Mouse (Mus musculus): ENCODE results near the gene Otub1. TPM values are rescaled to one million over a fixed set of nuclear protein-coding genes. Genes with fewer than 3 reads are reported as not detected.

The Otub1 gene
- polyA plus RNA-seq (2014; fragmentation: Nextera tagmentation; extraction: Ambion mirVana): 262 TPM in 2 replicates

DNA sequence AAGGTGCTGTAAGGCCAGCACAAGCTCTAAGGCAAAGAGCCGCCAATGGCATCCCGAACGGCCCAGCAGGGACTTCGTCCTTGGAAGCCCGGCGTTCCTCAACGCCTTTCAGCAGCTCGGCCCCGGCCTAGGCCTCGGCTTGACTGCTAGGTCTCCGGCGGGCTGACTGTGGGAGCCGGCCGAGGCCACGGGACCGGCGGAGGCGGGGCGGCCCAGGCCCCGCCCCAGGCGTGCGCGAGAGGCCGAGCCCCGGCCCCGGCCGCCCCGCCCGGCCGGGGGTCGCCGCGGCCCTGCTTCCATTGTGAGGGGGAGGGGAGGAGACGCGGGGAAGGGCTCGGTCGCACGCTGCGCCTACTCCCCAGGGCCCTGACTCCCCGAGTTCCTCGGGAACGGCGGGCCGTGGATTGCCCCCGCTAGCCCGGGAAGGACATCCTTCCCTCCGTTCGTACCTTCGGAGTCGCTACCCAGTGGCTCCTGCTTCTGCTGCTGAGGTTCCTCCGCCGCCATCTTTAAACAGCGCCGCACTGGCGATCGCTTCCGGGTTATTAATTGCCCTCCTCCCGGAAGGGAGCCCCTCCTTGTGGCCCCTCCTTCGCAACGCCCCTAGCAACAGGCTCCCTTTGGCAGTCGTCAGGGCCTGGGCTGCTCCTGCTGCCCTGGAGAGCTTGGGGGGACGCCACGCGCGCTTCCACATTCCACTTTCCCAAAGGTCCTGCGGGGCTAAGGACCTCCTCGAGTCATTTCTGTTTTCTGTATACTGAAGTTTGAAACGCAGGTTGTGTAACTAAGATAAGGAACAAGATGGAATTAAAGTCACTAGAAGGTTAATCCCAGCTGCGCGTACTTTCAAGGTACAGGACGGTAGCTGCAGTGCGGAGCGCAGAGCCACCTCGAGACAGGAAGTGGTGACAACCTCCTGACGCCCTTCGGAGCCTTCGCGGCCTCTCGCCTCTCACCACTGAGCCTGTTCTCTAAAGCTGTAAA, at the start of gene Otub1:
Otub1 (minus strand) TSS at position 564 of the 984 bp plus-strand sequence.
- peak within 1 kb of the TSS; percentile 93 for H3K4me2 ChIP-seq (ENCODE audit: low read length)

GRCm38 (mm10) chr19:7246021-7246420, 39.9 kb upstream of the Otub1 start:
- no peak for DNase-seq (ENCODE audit: low spot score)
- Histone ChIP-seq H3K4me2 (ENCODE audit: low read length) (no peak overlapping the region), H3K9ac (ENCODE audit: low read length) (no peak overlapping the region), H3K27ac (ENCODE audit: low read depth, low read length) (no peak overlapping the region), H3K27me3 (replicated peaks; ENCODE audit: control insufficient read depth, insufficient read depth, low read length) (no peaks in the 10 kb centered on the region), H3K9me3 (replicated peaks; ENCODE audit: control insufficient read depth, low read length) (no peaks in the 10 kb centered on the region), H3K4me1 (ENCODE audit: control insufficient read depth, insufficient read depth, low read length) (no peaks in the 10 kb centered on the region), H3K4me3 (ENCODE audit: low read depth, low read length) (no peak overlapping the region), H3K36me3 (ENCODE audit: control insufficient read depth, insufficient read depth, low read length) (no peaks in the 10 kb centered on the region)
- ATAC-seq: no peak
- WGBS: 88% methylated on average over 3 of the region's 3 CpGs

More for the DNA sequence above, at the start of gene Otub1:
- DNase-seq (ENCODE audit: low spot score): peak; percentile 97
- H3K9ac ChIP-seq (ENCODE audit: low read length): peak within 1 kb of the TSS; percentile 87
- whole genome bisulfite sequencing: under 1% methylated on average over 78 of the region's 79 CpGs
- no peaks in the 10 kb centered on the region for H3K9me3 ChIP-seq (replicated peaks; ENCODE audit: control insufficient read depth, low read length)
- H3K36me3 ChIP-seq (ENCODE audit: control insufficient read depth, insufficient read depth, low read length): peaks cover 32% of the 10 kb centered on the region
- peak; percentile 99 for ATAC-seq
- no peaks in the 10 kb centered on the region for H3K27me3 ChIP-seq (replicated peaks; ENCODE audit: control insufficient read depth, insufficient read depth, low read length)
- peaks cover 12% of the 10 kb centered on the region for H3K4me1 ChIP-seq (ENCODE audit: control insufficient read depth, insufficient read depth, low read length)
- peak within 1 kb of the TSS; percentile 95 for H3K27ac ChIP-seq (ENCODE audit: low read depth, low read length)
- H3K4me3 ChIP-seq (ENCODE audit: low read depth, low read length): peak within 1 kb of the TSS; percentile 90

- H3K4me1 ChIP-seq (ENCODE audit: control insufficient read depth, insufficient read depth, low read length): peaks cover 7% of the 10 kb centered on the region
- WGBS: under 1% methylated on average over 79 of the region's 80 CpGs
- H3K36me3 ChIP-seq (ENCODE audit: control insufficient read depth, insufficient read depth, low read length): 0 out of 2 replicates have a peak, but pooled peaks cover 6% of the 10 kb centered on the region
- H3K9me3 ChIP-seq (replicated peaks; ENCODE audit: control insufficient read depth, low read length): no peaks in the 10 kb centered on the region
- peak within 1 kb of the TSS; percentile 84 for H3K9ac ChIP-seq (ENCODE audit: low read length)
- peak within 1 kb of the TSS; percentile 82 for H3K27ac ChIP-seq (ENCODE audit: low read depth, low read length)
- ATAC-seq (peak; percentile 98), DNase-seq (ENCODE audit: low spot score) (peak; percentile 98)
- peak within 1 kb of the TSS; percentile 94 for H3K4me2 ChIP-seq (ENCODE audit: low read length)
- no peaks in the 10 kb centered on the region for H3K27me3 ChIP-seq (replicated peaks; ENCODE audit: control insufficient read depth, insufficient read depth, low read length)
- peak within 1 kb of the TSS; percentile 70 for H3K4me3 ChIP-seq (ENCODE audit: low read depth, low read length)
These were observed 34.9 kb upstream of the Otub1 start, which contains the start of gene Naa40 for GRCm38 (mm10) chr19:7240782-7241690. Gene Naa40 (minus strand): TSS chr19:7241183.

GRCm38 (mm10) chr19:7240291-7240690, 34.2 kb upstream of the Otub1 start:
- 0 out of 2 replicates have a peak, but pooled peaks cover 6% of the 10 kb centered on the region for H3K36me3 ChIP-seq (ENCODE audit: control insufficient read depth, insufficient read depth, low read length)
- H3K4me2 ChIP-seq (ENCODE audit: low read length): peak overlapping the region; percentile 94
- DNase-seq (ENCODE audit: low spot score) (no peak), ATAC-seq (peak; percentile 8; the same call in 1 of the 2 replicates)
- peak overlapping the region; percentile 70 for H3K4me3 ChIP-seq (ENCODE audit: low read depth, low read length)
- peaks cover 7% of the 10 kb centered on the region for H3K4me1 ChIP-seq (ENCODE audit: control insufficient read depth, insufficient read depth, low read length)
- H3K27ac ChIP-seq (ENCODE audit: low read depth, low read length): peak overlapping the region; percentile 82; the same call in 1 of the 2 replicates
- H3K9ac ChIP-seq (ENCODE audit: low read length): peak overlapping the region; percentile 84
- H3K9me3 ChIP-seq (replicated peaks; ENCODE audit: control insufficient read depth, low read length): no peaks in the 10 kb centered on the region
- WGBS: 3% methylated on average over 13 of the region's 13 CpGs
- no peaks in the 10 kb centered on the region for H3K27me3 ChIP-seq (replicated peaks; ENCODE audit: control insufficient read depth, insufficient read depth, low read length)

DNA sequence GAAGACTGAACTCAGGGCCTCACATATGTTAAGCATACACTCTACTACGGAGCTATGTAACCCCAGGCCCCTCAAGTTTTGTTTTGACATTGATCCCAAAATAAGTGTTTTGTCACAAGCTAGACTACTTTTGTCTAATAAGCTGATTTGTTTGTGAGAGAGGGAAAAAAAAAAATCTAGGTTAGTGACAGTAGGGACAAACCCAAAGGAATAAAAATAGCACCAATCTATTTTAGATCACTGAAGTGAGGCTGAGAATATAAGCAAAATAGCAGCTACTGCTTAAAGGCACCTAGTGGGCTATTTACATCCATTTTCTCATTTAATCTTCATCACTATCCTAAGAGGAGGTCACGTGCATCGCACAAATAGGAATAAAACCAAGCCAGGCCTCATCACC, 33.5 kb upstream of the Otub1 start:
- peak overlapping the region; percentile 84 for H3K9ac ChIP-seq (ENCODE audit: low read length)
- H3K4me3 ChIP-seq (ENCODE audit: low read depth, low read length): peak overlapping the region; percentile 70
- WGBS: 79% methylated on average over 3 of the region's 3 CpGs
- no peak overlapping the region for H3K27ac ChIP-seq (ENCODE audit: low read depth, low read length)
- no peak for ATAC-seq
- no peaks in the 10 kb centered on the region for H3K9me3 ChIP-seq (replicated peaks; ENCODE audit: control insufficient read depth, low read length)
- no peak for DNase-seq (ENCODE audit: low spot score)
- peak overlapping the region; percentile 94 for H3K4me2 ChIP-seq (ENCODE audit: low read length)
- peaks cover 7% of the 10 kb centered on the region for H3K4me1 ChIP-seq (ENCODE audit: control insufficient read depth, insufficient read depth, low read length)
- no peaks in the 10 kb centered on the region for H3K27me3 ChIP-seq (replicated peaks; ENCODE audit: control insufficient read depth, insufficient read depth, low read length)
- H3K36me3 ChIP-seq (ENCODE audit: control insufficient read depth, insufficient read depth, low read length): 0 out of 2 replicates have a peak, but pooled peaks cover 6% of the 10 kb centered on the region

- Histone ChIP-seq H3K4me3 (ENCODE audit: low read depth, low read length) (no peak overlapping the region), H3K4me1 (ENCODE audit: control insufficient read depth, insufficient read depth, low read length) (peaks cover 7% of the 10 kb centered on the region), H3K9me3 (replicated peaks; ENCODE audit: control insufficient read depth, low read length) (no peaks in the 10 kb centered on the region), H3K9ac (ENCODE audit: low read length) (no peak overlapping the region), H3K4me2 (ENCODE audit: low read length) (no peak overlapping the region), H3K36me3 (ENCODE audit: control insufficient read depth, insufficient read depth, low read length) (peaks cover 30% of the 10 kb centered on the region), H3K27me3 (replicated peaks; ENCODE audit: control insufficient read depth, insufficient read depth, low read length) (no peaks in the 10 kb centered on the region), H3K27ac (ENCODE audit: low read depth, low read length) (no peak overlapping the region)
- 90% methylated on average over 4 of the region's 4 CpGs for WGBS
- ATAC-seq (no peak), DNase-seq (ENCODE audit: low spot score) (no peak)
These were observed 30.6 kb upstream of the Otub1 start for GRCm38 (mm10) chr19:7236742-7237141.

DNA sequence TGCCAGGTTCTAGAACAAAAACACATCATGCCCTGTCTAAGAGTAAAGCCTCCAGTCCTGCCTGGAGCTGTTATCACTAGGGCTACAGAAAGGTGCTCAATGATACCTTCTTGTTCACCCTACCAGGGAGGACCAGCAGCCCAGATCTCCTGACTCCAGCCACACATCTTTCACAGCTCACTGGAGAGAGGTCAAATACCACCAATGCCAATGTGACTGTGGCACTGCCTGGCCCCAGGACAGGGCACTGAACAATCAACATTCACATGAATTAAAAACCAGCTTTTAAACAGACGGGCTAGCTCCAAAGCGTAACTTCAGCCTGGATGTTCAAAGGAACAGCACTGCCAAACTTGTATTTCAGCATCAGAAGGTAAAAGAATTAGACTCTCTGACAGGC, 29.9 kb upstream of the Otub1 start:
- no peaks in the 10 kb centered on the region for H3K27me3 ChIP-seq (replicated peaks; ENCODE audit: control insufficient read depth, insufficient read depth, low read length)
- H3K4me2 ChIP-seq (ENCODE audit: low read length): no peak overlapping the region
- H3K9ac ChIP-seq (ENCODE audit: low read length): no peak overlapping the region
- H3K4me1 ChIP-seq (ENCODE audit: control insufficient read depth, insufficient read depth, low read length): peaks cover 7% of the 10 kb centered on the region
- H3K4me3 ChIP-seq (ENCODE audit: low read depth, low read length): no peak overlapping the region
- ATAC-seq (no peak), DNase-seq (ENCODE audit: low spot score) (no peak)
- H3K36me3 ChIP-seq (ENCODE audit: control insufficient read depth, insufficient read depth, low read length): peaks cover 37% of the 10 kb centered on the region
- WGBS: 90% methylated on average over 2 of the region's 2 CpGs
- H3K27ac ChIP-seq (ENCODE audit: low read depth, low read length): no peak overlapping the region
- no peaks in the 10 kb centered on the region for H3K9me3 ChIP-seq (replicated peaks; ENCODE audit: control insufficient read depth, low read length)

DNA sequence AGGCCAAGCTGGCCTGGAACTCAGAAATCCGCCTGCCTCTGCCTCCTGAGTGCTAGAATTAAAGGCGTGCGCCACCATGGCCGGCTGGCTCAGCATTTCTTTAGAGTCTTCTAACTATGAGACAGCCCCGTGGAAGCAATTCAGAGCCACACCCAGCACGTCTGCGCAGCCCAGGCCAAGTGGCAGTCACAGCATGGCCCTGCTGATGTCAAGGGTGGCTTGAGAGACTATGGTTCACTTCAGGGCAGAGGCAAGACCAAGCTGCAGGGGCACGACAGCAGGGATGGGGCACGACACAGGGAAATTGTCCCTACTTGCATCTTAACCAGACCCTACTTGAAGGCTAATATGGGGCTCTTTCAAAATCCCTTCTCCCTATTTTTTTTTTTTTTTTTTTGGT, 29.3 kb upstream of the Otub1 start:
- H3K9me3 ChIP-seq (replicated peaks; ENCODE audit: control insufficient read depth, low read length): no peaks in the 10 kb centered on the region
- WGBS: 94% methylated on average over 9 of the region's 9 CpGs

More for the DNA sequence above, 29.3 kb upstream of the Otub1 start:
- DNase-seq (ENCODE audit: low spot score) (no peak), ATAC-seq (no peak)
- Histone ChIP-seq H3K4me1 (ENCODE audit: control insufficient read depth, insufficient read depth, low read length) (peaks cover 7% of the 10 kb centered on the region), H3K4me3 (ENCODE audit: low read depth, low read length) (no peak overlapping the region), H3K27ac (ENCODE audit: low read depth, low read length) (no peak overlapping the region), H3K36me3 (ENCODE audit: control insufficient read depth, insufficient read depth, low read length) (peaks cover 42% of the 10 kb centered on the region), H3K4me2 (ENCODE audit: low read length) (no peak overlapping the region), H3K27me3 (replicated peaks; ENCODE audit: control insufficient read depth, insufficient read depth, low read length) (no peaks in the 10 kb centered on the region), H3K9ac (ENCODE audit: low read length) (no peak overlapping the region)

Data from forebrain, embryonic 14.5 days (tissue).